Mouse (Mus musculus): ENCODE measurements around the gene Ercc6l2. TPM values are rescaled to one million over a fixed set of nuclear protein-coding genes. Genes with fewer than 3 reads are reported as not detected.

Gene Ercc6l2
- polyA plus RNA-seq (2014; fragmentation: Nextera tagmentation; extraction: Ambion mirVana), result 25.6 and 27.5 TPM in 2 replicates

GRCm38 (mm10) chr13:63814746-63815681, at the start of gene Ercc6l2:
Gene Ercc6l2, plus strand, starts transcription at chr13:63815240.
- WGBS, result under 1% methylated on average over 62 of the region's 87 CpGs

GRCm38 (mm10) chr13:63766065-63766464, 49.0 kb upstream of the Ercc6l2 start:
- Histone ChIP-seq H3K36me3 (ENCODE audit: control insufficient read depth, insufficient read depth, low read length) (no peaks in the 10 kb centered on the region), H3K9ac (ENCODE audit: low read depth, low read length) (no peak overlapping the region), H3K4me1 (ENCODE audit: control insufficient read depth, insufficient read depth, low read length) (no peaks in the 10 kb centered on the region; the same call in 1 of the 2 replicates), H3K27ac (replicated peaks; ENCODE audit: low read depth, low read length) (no peak overlapping the region), H3K9me3 (ENCODE audit: control insufficient read depth, low read length) (no peaks in the 10 kb centered on the region), H3K4me3 (ENCODE audit: low read depth, low read length) (no peak overlapping the region), H3K27me3 (replicated peaks; ENCODE audit: control insufficient read depth, insufficient read depth, low read length) (no peaks in the 10 kb centered on the region), H3K4me2 (ENCODE audit: low read depth, low read length) (no peak overlapping the region)
- 30% methylated on average over 11 of the region's 11 CpGs for WGBS
- DNase-seq (ENCODE audit: low spot score), result peak; percentile 47
- ATAC-seq (ENCODE audit: low read depth), result peak; percentile 65; the same call in 1 of the 2 replicates

More at GRCm38 (mm10) chr13:63814746-63815681, at the start of gene Ercc6l2:
- Histone ChIP-seq H3K36me3 (ENCODE audit: control insufficient read depth, insufficient read depth, low read length) (no peaks in the 10 kb centered on the region), H3K27ac (replicated peaks; ENCODE audit: low read depth, low read length) (peak within 1 kb of the TSS; percentile 94), H3K9me3 (ENCODE audit: control insufficient read depth, low read length) (no peaks in the 10 kb centered on the region), H3K27me3 (replicated peaks; ENCODE audit: control insufficient read depth, insufficient read depth, low read length) (no peaks in the 10 kb centered on the region), H3K9ac (ENCODE audit: low read depth, low read length) (peak within 1 kb of the TSS; percentile 89), H3K4me3 (ENCODE audit: low read depth, low read length) (peak within 1 kb of the TSS; percentile 71), H3K4me2 (ENCODE audit: low read depth, low read length) (peak within 1 kb of the TSS; percentile 89), H3K4me1 (ENCODE audit: control insufficient read depth, insufficient read depth, low read length) (peaks cover 5% of the 10 kb centered on the region)
- ATAC-seq (ENCODE audit: low read depth), result peak; percentile 99
- DNase-seq (ENCODE audit: low spot score), result peak; percentile 100

GRCm38 (mm10) chr13:63771009-63771408, 44.0 kb upstream of the Ercc6l2 start:
- Histone ChIP-seq H3K36me3 (ENCODE audit: control insufficient read depth, insufficient read depth, low read length) (no peaks in the 10 kb centered on the region), H3K27ac (replicated peaks; ENCODE audit: low read depth, low read length) (no peak overlapping the region)
- ATAC-seq (ENCODE audit: low read depth), result 0 out of 2 replicates have a peak, but pooled peaks have one; percentile 47

GRCm38 (mm10) chr13:63778925-63779324, 36.1 kb upstream of the Ercc6l2 start:
- DNase-seq (ENCODE audit: low spot score), result no peak
- H3K9ac ChIP-seq (ENCODE audit: low read depth, low read length), result no peak overlapping the region
- no peaks in the 10 kb centered on the region for H3K9me3 ChIP-seq (ENCODE audit: control insufficient read depth, low read length)
- ATAC-seq (ENCODE audit: low read depth), result no peak
- no peak overlapping the region for H3K27ac ChIP-seq (replicated peaks; ENCODE audit: low read depth, low read length)
- H3K27me3 ChIP-seq (replicated peaks; ENCODE audit: control insufficient read depth, insufficient read depth, low read length), result no peaks in the 10 kb centered on the region
- H3K4me3 ChIP-seq (ENCODE audit: low read depth, low read length), result no peak overlapping the region
- 84% methylated on average over 4 of the region's 4 CpGs for WGBS
- no peak overlapping the region for H3K4me2 ChIP-seq (ENCODE audit: low read depth, low read length)
- H3K36me3 ChIP-seq (ENCODE audit: control insufficient read depth, insufficient read depth, low read length), result no peaks in the 10 kb centered on the region
- H3K4me1 ChIP-seq (ENCODE audit: control insufficient read depth, insufficient read depth, low read length), result no peaks in the 10 kb centered on the region

More at GRCm38 (mm10) chr13:63771009-63771408, 44.0 kb upstream of the Ercc6l2 start:
- no peak overlapping the region for H3K9ac ChIP-seq (ENCODE audit: low read depth, low read length)
- 57% methylated on average over 3 of the region's 3 CpGs for WGBS
- no peaks in the 10 kb centered on the region for H3K9me3 ChIP-seq (ENCODE audit: control insufficient read depth, low read length)
- H3K27me3 ChIP-seq (replicated peaks; ENCODE audit: control insufficient read depth, insufficient read depth, low read length), result no peaks in the 10 kb centered on the region
- H3K4me3 ChIP-seq (ENCODE audit: low read depth, low read length), result no peak overlapping the region
- H3K4me1 ChIP-seq (ENCODE audit: control insufficient read depth, insufficient read depth, low read length), result peaks cover 6% of the 10 kb centered on the region; the same call in 1 of the 2 replicates
- no peak overlapping the region for H3K4me2 ChIP-seq (ENCODE audit: low read depth, low read length)
- DNase-seq (ENCODE audit: low spot score), result peak; percentile 59

- ATAC-seq (ENCODE audit: low read depth) (no peak), DNase-seq (ENCODE audit: low spot score) (peak; percentile 90)
- H3K4me1 ChIP-seq (ENCODE audit: control insufficient read depth, insufficient read depth, low read length), result no peaks in the 10 kb centered on the region
- no peaks in the 10 kb centered on the region for H3K9me3 ChIP-seq (ENCODE audit: control insufficient read depth, low read length)
- no peak overlapping the region for H3K4me2 ChIP-seq (ENCODE audit: low read depth, low read length)
- H3K27me3 ChIP-seq (replicated peaks; ENCODE audit: control insufficient read depth, insufficient read depth, low read length), result no peaks in the 10 kb centered on the region
- no peak overlapping the region; the same call in 1 of the 2 replicates for H3K27ac ChIP-seq (replicated peaks; ENCODE audit: low read depth, low read length)
- H3K4me3 ChIP-seq (ENCODE audit: low read depth, low read length), result no peak overlapping the region
- 51% methylated on average over 2 of the region's 2 CpGs for WGBS
- H3K36me3 ChIP-seq (ENCODE audit: control insufficient read depth, insufficient read depth, low read length), result no peaks in the 10 kb centered on the region
- H3K9ac ChIP-seq (ENCODE audit: low read depth, low read length), result no peak overlapping the region
Measured at GRCm38 (mm10) chr13:63779376-63780291, 35.4 kb upstream of the Ercc6l2 start.

- Histone ChIP-seq H3K27me3 (replicated peaks; ENCODE audit: control insufficient read depth, insufficient read depth, low read length) (no peaks in the 10 kb centered on the region), H3K9me3 (ENCODE audit: control insufficient read depth, low read length) (no peaks in the 10 kb centered on the region), H3K4me1 (ENCODE audit: control insufficient read depth, insufficient read depth, low read length) (no peaks in the 10 kb centered on the region), H3K27ac (replicated peaks; ENCODE audit: low read depth, low read length) (no peak overlapping the region), H3K36me3 (ENCODE audit: control insufficient read depth, insufficient read depth, low read length) (no peaks in the 10 kb centered on the region), H3K9ac (ENCODE audit: low read depth, low read length) (no peak overlapping the region), H3K4me2 (ENCODE audit: low read depth, low read length) (no peak overlapping the region), H3K4me3 (ENCODE audit: low read depth, low read length) (no peak overlapping the region)
- 93% methylated on average over 2 of the region's 2 CpGs for WGBS
- DNase-seq (ENCODE audit: low spot score), result no peak
- ATAC-seq (ENCODE audit: low read depth), result no peak
Measured at GRCm38 (mm10) chr13:63792234-63792831, 22.7 kb upstream of the Ercc6l2 start.

GRCm38 (mm10) chr13:63793345-63794308, 21.4 kb upstream of the Ercc6l2 start:
- H3K4me3 ChIP-seq (ENCODE audit: low read depth, low read length), result no peak overlapping the region
- H3K4me2 ChIP-seq (ENCODE audit: low read depth, low read length), result no peak overlapping the region
- no peak for ATAC-seq (ENCODE audit: low read depth)
- no peaks in the 10 kb centered on the region for H3K27me3 ChIP-seq (replicated peaks; ENCODE audit: control insufficient read depth, insufficient read depth, low read length)
- H3K36me3 ChIP-seq (ENCODE audit: control insufficient read depth, insufficient read depth, low read length), result no peaks in the 10 kb centered on the region
- no peaks in the 10 kb centered on the region for H3K9me3 ChIP-seq (ENCODE audit: control insufficient read depth, low read length)
- 66% methylated on average over 7 of the region's 7 CpGs for WGBS
- no peak overlapping the region for H3K27ac ChIP-seq (replicated peaks; ENCODE audit: low read depth, low read length)
- H3K9ac ChIP-seq (ENCODE audit: low read depth, low read length), result no peak overlapping the region
- DNase-seq (ENCODE audit: low spot score), result no peak
- no peaks in the 10 kb centered on the region for H3K4me1 ChIP-seq (ENCODE audit: control insufficient read depth, insufficient read depth, low read length)
